Mouse (Mus musculus) gastrocnemius, postnatal 25 days (tissue): ENCODE data around the gene Speer4c. TPM values are rescaled to one million over a fixed set of nuclear protein-coding genes. Genes with fewer than 3 reads are reported as not detected.
"Not testable (repeated sequence)": the region's sequence is repeated elsewhere in the genome, so short reads cannot be mapped to it uniquely, and the experiment has no call there.

ENCODE experiments used
- DNase-seq: peaks from one replicate; pipeline ENCODE4 v3.0.0; 2022
- long read RNA-seq, 2 experiments: library from polyadenylated mRNA; stranded (forward); transcript quantifications; one replicate each; pipeline ENCODE4 v2.0.0; 2021
- total RNA-seq, 2 experiments: library from RNA; stranded (reverse); gene quantifications; 1 replicate in 1 of 2; 2 replicates in 1 of 2; pipeline ENCODE4 v1.2.3; 2021

The Speer4c gene
- total RNA-seq: not detected
- long read RNA-seq, experiment 1: 0 reads
- long read RNA-seq, experiment 2: 0 reads

DNA sequence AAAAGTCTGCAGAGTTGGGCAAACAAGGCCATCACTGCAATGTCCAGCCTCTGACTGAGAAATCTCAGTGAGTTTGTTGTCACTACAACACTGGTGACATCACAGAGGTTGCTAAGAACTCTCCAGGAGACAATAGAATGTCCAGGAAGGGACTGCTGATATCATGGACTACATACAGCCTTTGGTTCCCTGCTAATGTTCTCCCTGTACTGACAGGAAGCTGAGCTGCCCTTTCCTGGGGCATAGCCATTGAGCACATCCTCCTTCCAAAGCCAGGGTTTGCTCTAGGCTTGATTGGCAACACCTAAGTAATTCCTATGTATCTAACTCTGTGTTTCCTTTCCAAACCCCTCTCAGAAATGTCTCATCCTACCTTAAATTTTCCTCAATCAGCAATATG is at the start of gene Speer4c:
Gene Speer4c (minus strand): TSS at position 101 of the 400 bp plus-strand sequence.
- not testable (repeated sequence) for DNase-seq

DNA sequence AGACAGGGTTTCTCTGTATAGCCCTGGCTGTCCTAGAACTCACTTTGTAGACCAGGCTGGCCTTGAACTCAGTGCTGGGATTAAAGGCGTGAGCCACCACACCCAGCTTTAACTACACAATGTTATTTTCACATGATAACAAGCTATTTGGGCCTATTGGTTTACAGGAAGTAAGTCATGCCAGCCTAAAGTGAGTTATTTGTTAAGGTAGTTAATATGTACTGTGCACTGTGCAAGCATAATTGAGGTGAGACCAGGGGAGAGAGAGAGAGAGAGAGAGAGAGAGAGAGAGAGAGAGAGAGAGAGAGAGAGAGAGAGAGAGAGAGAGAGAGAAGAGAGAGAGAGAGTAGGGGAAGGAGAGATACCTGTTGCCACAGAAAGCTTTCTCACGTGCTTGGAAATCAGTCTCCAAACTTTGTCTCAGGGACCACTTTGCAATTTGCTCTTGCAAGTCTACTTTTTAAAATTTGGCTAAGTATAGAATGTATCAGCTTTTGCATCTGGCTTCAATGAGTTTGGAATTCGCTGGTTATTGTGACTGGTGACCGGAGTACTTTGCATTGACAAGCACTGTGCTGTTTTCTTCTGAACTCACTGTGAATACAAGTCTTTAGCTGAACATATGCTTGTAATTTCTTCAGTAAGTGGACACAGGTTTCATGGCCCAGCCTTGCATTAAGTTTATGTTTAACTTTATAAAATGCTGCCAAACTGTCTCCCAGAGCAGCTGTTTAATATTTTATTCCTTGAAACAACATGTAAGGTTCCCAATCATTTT is 33.6 kb upstream of the Speer4c start:
- no peak for DNase-seq

DNA sequence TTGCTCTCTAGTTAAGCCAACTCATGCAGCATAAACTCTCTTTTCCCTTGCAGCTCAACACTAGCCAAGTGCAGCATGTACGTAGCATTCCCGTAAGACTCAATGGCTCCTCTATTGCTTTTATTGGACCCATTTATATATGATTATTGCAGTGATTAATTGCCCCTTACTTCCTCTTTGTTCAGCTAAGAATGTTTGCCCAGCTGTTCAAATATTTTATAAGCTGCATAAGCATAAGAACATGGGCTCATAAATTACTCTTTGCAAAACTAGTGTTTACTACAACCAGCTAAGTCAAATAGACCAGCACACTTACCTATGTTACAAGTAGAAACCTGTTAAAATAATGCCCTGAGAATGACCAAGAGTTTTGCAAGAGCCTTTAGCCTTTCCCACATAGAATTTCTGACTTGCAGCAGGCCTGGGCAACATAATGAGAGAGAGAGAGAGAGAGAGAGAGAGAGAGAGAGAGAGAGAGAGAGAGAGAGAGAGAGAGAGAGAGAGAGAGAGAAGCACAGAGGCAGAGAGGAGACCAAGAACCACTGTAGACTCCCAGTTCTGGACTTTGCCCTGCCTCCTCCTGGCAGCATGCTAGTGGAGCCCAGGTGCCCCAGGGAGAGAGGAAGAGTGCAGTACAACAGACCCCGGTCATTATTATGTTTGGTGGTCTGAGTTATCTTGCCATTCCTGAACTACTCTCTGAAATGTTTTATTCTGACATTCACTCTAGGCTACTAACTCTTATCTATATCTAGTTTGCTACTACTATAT is 20.2 kb upstream of the Speer4c start:
- no peak for DNase-seq

DNA sequence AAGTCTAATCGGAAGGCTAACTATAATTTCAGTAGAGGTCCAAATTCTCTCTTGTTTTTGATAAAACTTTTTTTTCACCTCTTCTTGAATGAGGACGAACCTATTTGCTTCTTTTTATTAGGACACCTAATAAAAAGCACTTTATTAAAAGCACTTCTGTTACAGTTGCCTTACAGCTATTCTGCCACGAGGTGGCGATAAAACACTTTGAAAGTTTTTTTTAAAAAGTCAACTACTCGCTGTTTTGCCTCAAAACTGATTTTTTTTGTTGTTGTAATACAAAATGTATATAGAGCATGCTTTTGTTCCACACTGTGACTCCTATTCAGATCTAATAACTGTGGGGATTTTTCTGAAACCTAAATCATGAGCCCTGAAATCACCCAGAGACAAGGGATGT is 11.2 kb downstream of the Speer4c start:
- DNase-seq: not testable (repeated sequence)

DNA sequence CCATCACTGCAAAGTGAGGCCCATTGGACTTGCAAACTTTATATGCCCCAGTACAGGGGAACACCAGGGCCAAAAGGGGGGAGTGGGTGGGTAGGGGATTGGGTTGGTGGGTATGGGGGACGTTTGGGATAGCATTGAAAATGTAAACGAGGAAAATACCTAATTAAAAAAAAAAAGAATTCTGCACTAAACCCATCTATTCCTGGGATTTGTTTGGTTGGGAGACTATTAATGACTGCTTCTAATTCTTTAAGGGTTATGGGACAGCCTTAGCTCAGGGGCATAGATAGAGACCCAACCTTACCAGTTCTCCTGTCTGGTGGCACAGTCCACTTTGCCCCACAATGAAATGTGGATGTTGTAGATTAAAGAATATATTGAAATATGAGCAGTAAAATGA is 16.4 kb downstream of the Speer4c start:
- not testable (repeated sequence) for DNase-seq

DNA sequence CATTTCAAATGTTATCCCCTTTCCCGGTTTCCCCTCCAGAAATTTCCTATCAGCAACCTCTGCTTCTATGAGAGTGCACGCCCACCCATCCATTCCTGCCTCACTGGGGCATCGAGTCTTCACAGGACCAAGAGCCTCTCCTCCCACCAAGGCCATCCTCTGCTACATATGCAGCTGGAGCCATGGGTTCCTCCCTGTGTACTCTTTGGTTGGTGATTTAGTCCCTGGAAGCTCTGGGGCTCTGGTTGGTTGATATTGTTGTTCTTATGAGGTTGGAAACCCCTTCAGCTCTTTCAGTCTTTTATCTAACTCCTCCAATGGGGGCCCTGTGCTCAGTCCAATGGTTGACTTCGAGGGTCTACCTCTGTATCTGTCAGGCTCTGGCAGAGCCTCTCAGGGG is 22.2 kb downstream of the Speer4c start:
- not testable (repeated sequence) for DNase-seq

DNA sequence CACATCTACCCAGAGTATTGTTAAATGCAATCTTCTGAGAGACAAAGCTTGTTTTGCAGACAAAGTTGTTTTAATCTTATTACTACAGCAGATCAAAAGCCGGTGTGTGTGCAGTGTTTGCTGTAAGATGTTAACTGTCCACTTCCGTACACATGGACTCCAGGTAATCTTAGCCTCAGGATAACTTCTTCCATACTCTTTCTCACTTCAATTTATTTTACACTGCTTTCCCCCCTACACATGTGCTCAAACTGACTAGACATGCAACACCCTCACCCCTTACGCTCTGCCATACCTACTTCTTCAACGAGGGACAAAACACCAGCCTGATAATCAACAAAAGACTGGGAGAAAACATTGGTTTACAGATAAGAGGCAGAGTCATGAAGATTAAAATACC is 23.2 kb downstream of the Speer4c start:
- not testable (repeated sequence) for DNase-seq

DNA sequence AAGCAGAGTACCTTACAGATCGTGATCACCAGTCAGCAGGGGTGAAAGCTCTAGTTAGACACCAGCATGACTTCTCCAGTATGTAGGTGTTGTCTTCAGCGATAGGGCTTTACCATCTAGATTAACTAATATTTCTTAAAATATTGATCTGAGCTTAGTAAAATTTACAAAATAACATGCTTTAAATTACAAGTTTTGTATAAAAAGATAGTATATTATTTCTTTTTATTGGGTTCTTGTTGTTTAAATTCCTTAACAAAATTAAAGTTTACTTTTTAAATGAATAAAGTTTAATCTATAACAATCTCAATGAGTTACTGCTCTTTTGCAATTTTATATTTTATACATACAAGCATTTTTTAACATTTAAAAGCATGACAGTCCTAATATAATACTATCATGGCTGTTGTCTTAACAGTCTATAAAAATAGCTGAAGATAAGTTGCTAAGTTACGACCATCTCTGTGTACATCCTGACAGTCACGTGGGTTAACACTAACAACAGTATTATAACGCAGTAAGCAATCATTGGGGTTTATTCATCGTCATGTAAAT is 24.3 kb downstream of the Speer4c start:
- DNase-seq: not testable (repeated sequence)

DNA sequence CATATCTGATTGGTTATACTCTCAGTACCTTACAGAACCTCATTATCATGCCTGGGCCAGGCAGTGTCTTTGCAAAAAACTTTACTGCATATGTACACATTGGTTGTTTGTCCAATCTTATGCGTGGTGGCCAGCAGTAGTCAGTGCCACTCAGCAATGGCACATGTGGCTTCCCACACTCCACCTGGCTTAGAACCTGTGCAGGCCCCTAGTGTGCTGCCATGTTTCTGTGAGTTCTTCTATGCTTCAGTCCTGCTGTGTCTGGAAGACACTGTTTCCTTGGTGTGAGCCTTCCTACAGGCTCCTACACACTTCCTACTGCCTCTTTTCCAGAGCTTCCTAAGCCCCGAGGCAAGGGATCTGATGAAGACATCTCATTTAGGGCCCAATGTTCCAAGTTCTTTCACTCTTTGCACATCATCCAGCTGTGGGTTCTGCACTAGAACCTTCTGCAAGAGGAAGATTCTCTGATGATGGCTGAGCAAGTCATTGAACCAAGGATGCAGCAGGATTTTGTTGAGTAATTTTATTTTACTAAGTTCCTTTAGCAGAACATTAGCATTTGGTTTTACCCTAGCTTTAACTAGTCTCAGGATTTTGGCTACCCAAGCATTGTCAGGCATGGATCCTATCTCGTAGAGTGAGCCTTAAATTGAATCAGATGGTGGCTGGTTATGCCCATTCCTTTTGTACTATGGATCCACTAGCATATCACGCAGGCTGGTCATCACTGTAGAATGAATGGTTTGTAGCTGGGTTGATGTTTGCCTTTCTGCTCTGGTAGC is 25.0 kb downstream of the Speer4c start:
- DNase-seq: not testable (repeated sequence)

DNA sequence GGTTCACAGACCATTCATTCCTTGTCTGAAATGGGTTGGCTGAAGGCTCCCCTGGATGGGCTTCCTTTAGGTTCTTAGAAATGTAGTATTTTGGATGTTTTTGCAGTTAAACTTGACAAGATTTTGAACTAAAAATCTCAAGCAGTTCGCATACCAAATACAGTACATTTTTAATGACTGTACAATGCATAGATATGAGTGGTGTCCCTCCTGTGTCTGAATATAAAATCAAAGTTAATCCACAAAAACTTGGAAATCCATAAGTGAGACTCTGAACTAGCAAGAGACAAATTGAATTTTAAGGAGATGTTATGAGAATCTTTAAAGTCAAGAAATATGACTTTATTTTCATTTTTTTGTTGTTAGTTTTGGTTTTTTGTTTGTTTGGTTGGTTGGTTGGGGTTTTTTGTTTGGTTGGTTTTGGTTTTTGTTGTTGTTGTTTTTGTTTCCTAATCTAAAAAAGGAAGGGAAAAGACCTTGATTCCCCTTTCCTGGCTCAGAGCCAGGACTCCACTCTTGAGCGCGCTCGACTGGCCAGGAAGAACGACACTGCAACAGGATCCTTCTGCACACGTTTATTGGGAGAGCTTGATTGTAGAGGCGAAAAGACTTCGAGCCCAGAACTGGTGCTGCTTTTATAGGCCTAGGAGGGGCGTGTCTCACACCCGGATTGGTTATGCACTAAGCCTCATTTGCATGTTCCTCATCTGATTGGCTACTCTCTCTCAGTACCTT is 32.6 kb downstream of the Speer4c start:
- not testable (repeated sequence) for DNase-seq

DNA sequence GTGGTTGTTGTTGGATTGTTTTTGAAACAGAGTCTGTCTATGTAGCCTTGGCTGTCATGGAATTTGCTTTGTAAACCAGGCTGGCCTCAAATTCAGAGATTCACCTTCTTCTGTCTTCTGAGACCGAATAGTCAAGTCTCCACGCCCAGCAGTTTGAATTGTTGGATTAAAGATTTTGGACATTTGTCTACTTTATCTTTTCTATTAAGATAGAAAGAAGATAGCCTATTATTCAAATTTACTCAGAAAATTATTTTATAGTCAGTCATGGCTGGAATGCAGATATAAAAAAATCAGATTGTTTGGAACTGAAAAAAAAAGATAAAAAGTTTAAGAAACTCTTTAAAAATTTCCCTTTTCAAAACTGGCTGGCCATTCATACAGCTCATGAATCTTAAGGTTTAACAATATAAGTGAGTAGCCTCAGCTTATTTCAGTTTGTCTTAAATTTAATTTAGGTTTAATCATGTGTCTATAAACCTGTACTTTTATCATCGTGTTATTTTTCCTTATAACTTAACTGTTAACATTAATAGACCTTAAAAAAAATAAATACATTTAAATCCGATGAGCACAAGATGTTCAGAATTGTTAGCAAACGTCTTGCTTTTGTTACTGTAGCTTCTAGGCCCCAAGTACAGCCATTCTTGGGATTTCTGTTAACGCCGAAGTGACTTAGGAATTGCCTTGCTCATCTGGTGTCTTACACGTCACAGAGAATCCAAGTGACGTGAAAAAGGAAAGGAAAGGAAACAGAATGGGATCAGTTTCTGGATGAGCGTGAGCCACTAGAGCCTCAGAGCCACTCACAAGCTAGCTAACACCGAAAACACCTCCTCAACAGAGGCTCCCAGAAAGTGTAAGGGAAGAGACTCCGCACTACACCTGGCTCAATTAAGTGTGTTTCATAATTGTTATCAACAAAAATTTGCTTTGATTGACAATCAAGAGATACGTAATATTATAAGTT is 33.8 kb downstream of the Speer4c start:
- DNase-seq: not testable (repeated sequence)

DNA sequence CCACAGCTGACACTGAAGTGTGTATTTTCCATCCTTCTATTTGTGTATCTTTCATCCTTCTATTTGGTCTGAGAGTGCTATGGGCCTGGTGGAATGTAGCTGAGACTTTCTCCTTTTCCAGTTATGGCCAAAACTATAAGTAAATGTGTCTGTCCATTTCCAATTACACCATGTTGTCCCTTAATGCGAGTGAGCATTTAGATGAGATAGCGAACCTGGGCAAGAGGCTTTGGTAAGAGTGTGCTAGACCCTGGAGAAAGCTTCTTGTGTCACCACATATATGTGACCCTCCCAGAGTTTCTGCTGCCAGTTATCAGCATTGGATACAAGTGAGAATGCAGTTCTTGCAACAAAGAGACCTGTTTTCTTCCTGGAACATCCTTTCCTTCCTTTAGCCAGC is 35.2 kb downstream of the Speer4c start:
- DNase-seq: not testable (repeated sequence)

DNA sequence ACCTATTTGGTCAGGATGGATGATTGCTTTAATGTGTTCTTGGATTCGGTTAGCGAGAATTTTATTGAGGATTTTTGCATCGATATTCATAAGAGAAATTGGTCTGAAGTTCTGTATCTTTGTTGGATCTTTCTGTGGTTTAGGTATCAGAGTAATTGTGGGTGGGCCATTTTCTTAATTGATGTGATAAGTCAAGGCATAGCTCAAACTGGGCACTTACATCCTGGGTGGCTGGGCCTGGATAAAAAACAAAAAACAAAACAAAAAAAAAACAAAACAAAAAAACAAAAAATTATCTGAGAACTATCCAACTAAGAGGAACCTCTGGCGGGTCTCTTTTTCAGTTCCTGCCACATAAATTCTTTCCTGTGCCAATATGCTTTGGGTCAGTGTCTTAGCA is 36.3 kb downstream of the Speer4c start:
- DNase-seq: not testable (repeated sequence)

DNA sequence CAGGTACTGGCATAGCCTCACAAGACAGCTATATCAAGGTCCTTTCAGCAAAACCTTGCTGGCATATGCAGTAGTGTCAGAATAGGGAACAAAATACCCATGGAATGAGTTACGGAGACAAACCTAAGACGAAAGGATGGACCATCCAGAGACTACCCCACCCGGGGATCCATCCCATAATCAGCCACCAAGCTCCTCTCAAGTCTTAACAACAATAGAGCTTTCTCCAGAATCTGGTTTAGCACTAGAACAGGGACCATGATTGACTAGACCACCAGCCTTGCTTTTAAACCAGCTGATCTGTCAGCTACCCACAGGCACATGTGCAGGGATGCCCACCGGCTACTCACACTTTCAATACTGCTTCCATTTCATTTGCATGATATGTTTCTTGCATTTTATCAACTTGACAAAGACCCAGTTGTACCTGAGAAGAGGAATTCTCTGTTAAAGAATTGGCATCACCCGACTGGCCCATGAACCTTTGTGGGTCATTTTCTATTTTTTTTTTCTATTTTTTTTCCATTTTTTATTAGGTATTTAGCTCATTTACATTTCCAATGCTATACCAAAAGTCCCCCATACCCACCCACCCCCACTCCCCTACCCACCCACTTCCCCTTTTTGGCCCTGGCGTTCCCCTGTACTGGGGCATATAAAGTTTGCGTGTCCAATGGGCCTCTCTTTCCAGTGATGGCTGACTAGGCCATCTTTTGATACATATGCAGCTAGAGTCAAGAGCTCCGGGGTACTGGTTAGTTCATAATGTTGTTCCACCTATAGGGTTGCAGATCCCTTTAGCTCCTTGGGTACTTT is 39.4 kb downstream of the Speer4c start:
- not testable (repeated sequence) for DNase-seq

DNA sequence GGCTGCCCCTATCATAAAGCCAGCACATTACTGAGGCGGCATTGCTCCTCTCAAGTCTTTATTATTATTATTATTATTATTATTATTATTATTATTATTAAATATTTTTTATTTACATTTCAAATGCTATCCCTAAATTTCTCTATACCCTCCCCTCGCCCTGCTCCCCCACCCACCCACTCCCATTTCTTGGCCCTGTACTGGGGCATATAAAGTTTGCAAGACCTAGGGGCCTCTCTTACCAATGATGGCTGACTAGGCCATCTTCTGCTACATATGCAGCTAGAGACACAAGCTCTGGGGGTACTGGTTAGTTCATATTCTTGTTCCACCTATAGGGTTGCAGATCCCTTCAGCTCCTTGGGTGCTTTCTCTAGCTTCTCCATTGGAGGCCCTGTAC is 40.1 kb downstream of the Speer4c start:
- DNase-seq: not testable (repeated sequence)

DNA sequence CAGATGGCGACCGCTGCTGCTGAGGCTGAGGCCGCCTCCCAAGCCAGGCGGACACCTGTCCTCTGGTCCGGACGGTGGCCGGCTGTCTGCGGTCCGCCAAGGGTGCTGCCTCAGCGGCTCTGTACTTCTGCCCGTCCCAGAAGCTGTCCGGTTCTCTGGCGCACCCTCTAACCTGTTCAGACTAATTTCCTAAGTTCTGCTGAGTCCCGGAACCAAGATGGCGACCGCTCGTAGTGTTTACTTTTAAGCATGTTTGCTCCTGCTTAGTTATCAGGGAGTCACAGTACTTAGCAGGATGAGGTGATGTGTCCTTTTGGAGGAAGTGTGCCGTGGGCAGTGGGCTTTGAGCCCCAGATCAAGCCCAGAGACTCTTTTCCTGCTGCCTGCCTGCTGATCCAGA is 43.3 kb downstream of the Speer4c start:
- DNase-seq: not testable (repeated sequence)

DNA sequence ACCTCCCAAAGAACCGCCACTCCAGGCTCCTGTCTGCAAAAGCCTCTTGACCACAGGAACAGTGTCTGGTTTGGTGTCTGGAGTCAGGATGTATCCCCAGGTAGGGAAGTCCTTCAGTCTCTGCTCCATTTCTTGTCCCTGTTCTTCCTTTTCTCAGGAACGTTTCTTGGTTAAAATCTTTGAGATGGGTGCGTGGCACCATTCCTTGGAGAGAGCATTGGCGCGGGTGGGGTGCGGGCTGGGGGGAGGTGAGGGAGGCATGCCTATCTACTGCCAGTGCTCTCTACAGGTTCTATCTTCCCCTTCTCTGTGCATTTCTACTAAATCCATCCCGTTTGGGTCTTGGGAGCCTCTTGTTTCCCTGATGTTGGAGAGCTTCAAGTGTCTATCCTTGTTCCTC is 50.2 kb downstream of the Speer4c start:
- DNase-seq: not testable (repeated sequence)
